Mouse (Mus musculus) stomach, postnatal 0 days (tissue): ENCODE results near the gene Bysl. TPM values are rescaled to one million over a fixed set of nuclear protein-coding genes. Genes with fewer than 3 reads are reported as not detected.

ENCODE experiments used
- ATAC-seq: fragments of 200-750 bp; cut with Nextera tagmentation; 2 replicates; pipeline ENCODE4 v1.8.0; 2017; ENCODE audit not compliant: low FRiP score, low TSS enrichment
- DNase-seq: peaks from one replicate; pipeline ENCODE4 v3.0.0-alpha.2; 2016; ENCODE audit warnings: low spot score
- H3K27ac ChIP-seq: fragments of 300-500 bp; sonication (generic); replicated peaks from 2 replicates; pipeline ENCODE4 v1.5.1; 2014; ENCODE audit warnings: mild to moderate bottlenecking, control low read depth
- H3K27me3 ChIP-seq: fragments of 300-500 bp; sonication (generic); 2 replicates; pipeline ENCODE4 v1.6.1; 2014; ENCODE audit warnings: low read length; ENCODE audit not compliant: control insufficient read depth, insufficient read depth
- H3K36me3 ChIP-seq: fragments of 300-500 bp; sonication (generic); 2 replicates; pipeline ENCODE4 v1.6.1; 2014; ENCODE audit warnings: low read length, mixed read lengths; ENCODE audit not compliant: control insufficient read depth, insufficient read depth
- H3K4me1 ChIP-seq: fragments of 300-500 bp; sonication (generic); replicated peaks from 2 replicates; pipeline ENCODE4 v1.6.1; 2014; ENCODE audit warnings: antibody characterized with exemption; ENCODE audit not compliant: control insufficient read depth, insufficient read depth
- H3K4me2 ChIP-seq: fragments of 300-500 bp; sonication (generic); replicated peaks from 2 replicates; pipeline ENCODE4 v1.6.1; 2014; ENCODE audit warnings: low read depth, mild to moderate bottlenecking, control low read depth, moderate library complexity
- H3K4me3 ChIP-seq: fragments of 300-500 bp; sonication (generic); 2 replicates; pipeline ENCODE4 v1.5.1; 2014; ENCODE audit warnings: low read depth, low read length, control low read depth
- H3K9ac ChIP-seq: fragments of 300-500 bp; sonication (generic); 2 replicates; pipeline ENCODE4 v1.6.1; 2014; ENCODE audit warnings: mild to moderate bottlenecking, low read length, control low read depth, mixed read lengths
- H3K9me3 ChIP-seq: fragments of 300-500 bp; sonication (generic); 2 replicates; pipeline ENCODE4 v1.6.1; 2016; ENCODE audit warnings: low read length; ENCODE audit not compliant: control insufficient read depth
- CTCF ChIP-seq: IDR thresholded peaks from 2 replicates; pipeline ENCODE4 v1.5.1; 2016; ENCODE audit warnings: antibody characterized with exemption, low read depth, mild to moderate bottlenecking, moderate library complexity
- EP300 ChIP-seq: optimal IDR thresholded peaks from 2 replicates; pipeline ENCODE3; 2016; ENCODE audit warnings: antibody characterized with exemption
- WGBS: fragments of 180-500 bp; shearing (Covaris S2); extraction: QIAGEN DNeasy Blood & Tissue Kit; methylation state at CpG from one replicate; pipeline ENCODE4 v1.1.7; 2014; 5-methylcytosine and 5-hydroxymethylcytosine counted together
- polyA plus RNA-seq: library from polyadenylated mRNA; unstranded; fragments of >200 nt; fragmentation: Nextera tagmentation; extraction: Ambion mirVana; gene quantifications from 2 replicates; pipeline ENCODE4 v1.2.1, GENCODE M21; 2015

The Bysl gene
- polyA plus RNA-seq, 1 experiment from 2014 or later, result 13.6 TPM

GRCm38 (mm10) chr17:47629717-47630677 lies 18.7 kb upstream of the Bysl start:
- Histone ChIP-seq H3K4me3 (peak overlapping the region; percentile 79), H3K36me3 (peaks cover 8% of the 10 kb centered on the region; the same call in 1 of the 2 replicates), H3K27me3 (no peaks in the 10 kb centered on the region), H3K27ac (peak overlapping the region; percentile 93), H3K4me1 (peaks cover 3% of the 10 kb centered on the region; the same call in 1 of the 2 replicates), H3K4me2 (peak overlapping the region; percentile 98), H3K9ac (peak overlapping the region; percentile 68), H3K9me3 (no peaks in the 10 kb centered on the region)
- DNase-seq (no peak), ATAC-seq (peak; percentile 39)
- WGBS, result under 1% methylated on average over 60 of the region's 61 CpGs
- peak; percentile 21; the same call in 1 of the 2 replicates for TF ChIP-seq CTCF
- no peak for TF ChIP-seq EP300

- Histone ChIP-seq H3K9ac (peak overlapping the region; percentile 68), H3K4me2 (peak overlapping the region; percentile 98), H3K4me1 (peaks cover 3% of the 10 kb centered on the region; the same call in 1 of the 2 replicates), H3K4me3 (peak overlapping the region; percentile 79), H3K36me3 (peaks cover 9% of the 10 kb centered on the region; the same call in 1 of the 2 replicates), H3K27ac (peak overlapping the region; percentile 93), H3K9me3 (no peaks in the 10 kb centered on the region), H3K27me3 (no peaks in the 10 kb centered on the region)
- under 1% methylated on average over 60 of the region's 63 CpGs for WGBS
- no peak for TF ChIP-seq CTCF
- peak; percentile 34 for TF ChIP-seq EP300
- DNase-seq (peak; percentile 97), ATAC-seq (peak; percentile 93)
Measured at GRCm38 (mm10) chr17:47628851-47629676, 17.8 kb upstream of the Bysl start.

- Histone ChIP-seq H3K27ac (no peak overlapping the region; the same call in 1 of the 2 replicates), H3K4me2 (no peak overlapping the region), H3K9ac (no peak overlapping the region), H3K4me1 (peaks cover 3% of the 10 kb centered on the region; the same call in 1 of the 2 replicates), H3K4me3 (no peak overlapping the region), H3K9me3 (no peaks in the 10 kb centered on the region), H3K27me3 (no peaks in the 10 kb centered on the region), H3K36me3 (peaks cover 15% of the 10 kb centered on the region; the same call in 1 of the 2 replicates)
- TF ChIP-seq EP300, result no peak
- TF ChIP-seq CTCF, result peak; percentile 46
- no peak for DNase-seq
- WGBS, result 69% methylated on average over 2 of the region's 2 CpGs
- no peak for ATAC-seq
Measured at GRCm38 (mm10) chr17:47627791-47628190, 16.5 kb upstream of the Bysl start.

- no peaks in the 10 kb centered on the region for H3K27me3 ChIP-seq
- H3K4me3 ChIP-seq, result no peak overlapping the region
- H3K4me1 ChIP-seq, result peaks cover 3% of the 10 kb centered on the region; the same call in 1 of the 2 replicates
- TF ChIP-seq EP300 (no peak), CTCF (no peak)
- no peak overlapping the region for H3K27ac ChIP-seq
- no peak for ATAC-seq
- H3K4me2 ChIP-seq, result no peak overlapping the region
- H3K36me3 ChIP-seq, result peaks cover 22% of the 10 kb centered on the region
- no peaks in the 10 kb centered on the region for H3K9me3 ChIP-seq
- no peak overlapping the region for H3K9ac ChIP-seq
- no peak for DNase-seq
- 81% methylated on average over 5 of the region's 5 CpGs for WGBS
Measured at GRCm38 (mm10) chr17:47626031-47626430, 14.7 kb upstream of the Bysl start.

- ATAC-seq, result no peak
- no peak overlapping the region for H3K27ac ChIP-seq
- peaks cover 22% of the 10 kb centered on the region for H3K36me3 ChIP-seq
- no peaks in the 10 kb centered on the region for H3K27me3 ChIP-seq
- H3K4me3 ChIP-seq, result no peak overlapping the region
- 97% methylated on average over 2 of the region's 2 CpGs for WGBS
- no peaks in the 10 kb centered on the region for H3K4me1 ChIP-seq
- no peak overlapping the region for H3K4me2 ChIP-seq
- H3K9me3 ChIP-seq, result no peaks in the 10 kb centered on the region
- H3K9ac ChIP-seq, result no peak overlapping the region
- no peak for TF ChIP-seq CTCF
- no peak for DNase-seq
Measured at GRCm38 (mm10) chr17:47625088-47625487, 13.8 kb upstream of the Bysl start.
